Mouse (Mus musculus) hematopoietic stem cell, adult 5-6 weeks (primary cell): ENCODE data around the gene Hdac9. TPM values are rescaled to one million over a fixed set of nuclear protein-coding genes. Genes with fewer than 3 reads are reported as not detected.

Experiments
- ATAC-seq, 2 experiments: fragments of 125-278 bp in 1 of 2; replicated peaks in 1 of 2; 2 replicates each; pipeline ENCODE4 v1.8.0; 2016 to 2017; ENCODE audit warnings: inconsistent platforms in 2 of 2, mild to moderate bottlenecking in 2 of 2, moderate number of reproducible peaks in 2 of 2, low read depth in 1 of 2, moderate TSS enrichment in 1 of 2; ENCODE audit not compliant: low FRiP score in 2 of 2, poor library complexity in 2 of 2, severe bottlenecking in 2 of 2, insufficient read depth in 1 of 2, low TSS enrichment in 1 of 2
- total RNA-seq: library from RNA; stranded (forward); fragments of 172-1452, 232-1000 nt; gene quantifications from 2 replicates; pipeline ENCODE4 v1.2.3, GENCODE M21; 2017

Hdac9 gene
- total RNA-seq, 1 experiment from 2014 or later = 12.9 TPM

DNA sequence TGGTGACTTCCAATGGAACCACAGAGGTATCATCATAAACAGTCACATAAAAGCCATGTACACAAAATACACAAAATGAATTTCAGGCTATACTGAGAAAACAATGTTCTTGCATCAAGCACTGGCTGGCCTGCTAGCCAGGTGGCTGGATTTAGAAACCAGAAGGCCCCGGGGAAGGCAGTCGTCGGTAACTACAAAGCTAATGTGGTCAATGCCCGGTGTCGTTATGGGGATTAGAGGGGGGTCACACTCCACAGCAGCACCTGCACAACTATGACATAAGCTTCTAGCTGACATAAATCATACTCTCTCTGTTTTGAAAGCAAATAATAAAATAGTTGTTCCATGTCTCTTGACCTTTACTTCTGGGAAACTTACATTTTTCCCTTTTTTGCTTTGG lies 256.9 kb downstream of the Hdac9 start:
- no peak for ATAC-seq

DNA sequence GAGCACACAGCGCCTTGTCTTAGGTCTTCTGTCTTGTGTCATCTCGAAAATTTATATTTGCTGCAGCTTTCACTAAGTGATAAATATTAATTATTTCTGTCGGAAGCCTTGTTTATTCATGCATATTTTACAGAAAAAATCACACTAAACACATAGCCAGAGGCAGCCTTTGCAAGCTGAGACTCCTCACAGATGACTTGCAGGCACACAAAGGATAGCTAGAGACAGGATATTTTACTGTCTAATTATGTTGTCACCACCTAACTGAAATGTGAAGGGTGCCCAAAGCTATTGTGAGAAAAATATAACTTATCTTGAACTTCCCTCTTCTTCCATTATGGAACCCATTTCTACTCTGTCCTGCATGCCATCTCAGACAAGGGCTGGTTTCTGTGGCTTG lies 258.3 kb downstream of the Hdac9 start:
- no peak for ATAC-seq

DNA sequence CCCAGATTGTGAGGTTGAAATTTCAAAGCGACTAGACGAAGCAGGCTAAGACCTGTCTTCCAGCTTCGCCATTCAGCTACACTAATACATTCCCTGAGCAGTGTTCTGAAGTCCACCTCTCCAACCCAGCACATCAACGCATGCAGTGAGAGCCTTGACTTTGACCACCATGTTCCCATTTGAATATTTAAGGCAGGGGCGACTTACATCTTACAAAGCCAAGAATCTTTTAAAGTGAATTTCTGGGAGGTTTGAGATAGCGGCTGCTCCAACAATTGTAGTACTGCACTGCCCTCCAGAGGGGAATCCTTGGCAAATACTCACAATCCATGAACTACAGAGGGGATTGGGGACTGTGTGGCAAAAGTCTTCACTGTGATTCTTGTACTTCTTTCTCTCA lies 258.8 kb downstream of the Hdac9 start:
- 0 out of 4 replicates have a peak, but pooled peaks have one; percentile 29 to 46 for ATAC-seq

DNA sequence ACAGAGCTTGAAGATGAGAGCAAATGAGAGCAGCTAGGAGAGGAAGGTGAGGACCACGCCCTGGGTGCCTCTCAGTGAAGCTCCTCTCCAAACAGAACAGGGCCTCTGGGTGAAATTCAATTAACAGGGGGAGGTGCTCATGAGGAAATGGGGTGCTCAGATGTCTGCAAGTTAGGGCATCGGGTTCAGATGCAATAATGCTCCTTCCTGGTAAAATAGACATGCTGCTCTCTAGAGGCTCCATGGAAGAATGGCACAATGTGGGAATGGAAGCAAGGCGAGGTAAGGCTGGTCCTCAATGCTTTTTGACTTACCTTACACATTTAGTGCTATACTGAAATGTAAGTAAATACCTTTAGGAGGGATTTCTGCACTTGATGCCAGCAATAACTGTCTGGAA lies 263.3 kb downstream of the Hdac9 start:
- ATAC-seq = no peak

DNA sequence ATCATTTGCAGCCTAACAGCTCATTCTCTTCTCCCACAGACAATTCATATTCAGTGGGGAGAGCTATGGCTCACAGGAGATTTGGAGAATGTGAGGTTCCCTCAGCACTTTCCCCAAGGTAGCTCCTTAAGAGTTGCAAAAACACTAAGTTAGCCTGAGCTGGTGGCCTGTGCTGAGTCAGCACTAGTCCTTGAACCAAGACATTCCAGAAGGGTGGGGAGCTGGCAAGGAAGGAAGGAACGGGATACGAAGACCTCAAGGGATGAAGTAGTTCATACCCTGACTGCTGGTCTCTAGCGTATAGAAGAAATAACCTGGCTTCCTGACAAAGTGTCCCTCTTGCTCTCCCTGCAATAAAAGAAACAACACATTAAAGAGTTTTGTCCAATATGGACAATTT lies 268.1 kb downstream of the Hdac9 start:
- ATAC-seq = no peak

DNA sequence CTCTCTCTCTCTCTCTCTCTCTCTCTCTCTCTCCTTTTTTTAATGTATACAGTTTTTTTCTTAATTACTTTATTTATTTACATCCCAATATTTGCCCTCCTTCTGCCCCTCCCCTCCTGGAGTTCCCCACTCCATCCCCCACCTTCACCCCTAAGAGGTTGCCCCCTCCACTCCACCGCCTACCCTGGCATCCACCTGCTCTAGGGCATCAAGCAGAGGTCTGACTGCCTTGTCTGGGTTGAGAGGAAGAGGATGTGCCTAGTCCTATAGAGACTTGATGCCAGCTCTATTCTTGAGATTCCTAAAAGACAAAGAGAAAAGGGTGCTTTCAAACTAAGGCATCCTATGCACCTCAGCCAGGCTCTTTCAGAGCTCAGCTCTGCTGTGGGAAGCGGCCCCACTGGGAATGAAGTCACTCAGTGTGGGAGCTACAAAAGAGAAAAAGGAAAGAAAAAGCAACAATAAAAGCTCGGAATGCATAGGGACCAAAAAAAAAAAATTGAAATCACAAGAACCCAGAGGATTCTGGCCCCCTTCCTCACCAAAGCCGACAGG lies 275.1 kb downstream of the Hdac9 start:
- ATAC-seq = no peak

DNA sequence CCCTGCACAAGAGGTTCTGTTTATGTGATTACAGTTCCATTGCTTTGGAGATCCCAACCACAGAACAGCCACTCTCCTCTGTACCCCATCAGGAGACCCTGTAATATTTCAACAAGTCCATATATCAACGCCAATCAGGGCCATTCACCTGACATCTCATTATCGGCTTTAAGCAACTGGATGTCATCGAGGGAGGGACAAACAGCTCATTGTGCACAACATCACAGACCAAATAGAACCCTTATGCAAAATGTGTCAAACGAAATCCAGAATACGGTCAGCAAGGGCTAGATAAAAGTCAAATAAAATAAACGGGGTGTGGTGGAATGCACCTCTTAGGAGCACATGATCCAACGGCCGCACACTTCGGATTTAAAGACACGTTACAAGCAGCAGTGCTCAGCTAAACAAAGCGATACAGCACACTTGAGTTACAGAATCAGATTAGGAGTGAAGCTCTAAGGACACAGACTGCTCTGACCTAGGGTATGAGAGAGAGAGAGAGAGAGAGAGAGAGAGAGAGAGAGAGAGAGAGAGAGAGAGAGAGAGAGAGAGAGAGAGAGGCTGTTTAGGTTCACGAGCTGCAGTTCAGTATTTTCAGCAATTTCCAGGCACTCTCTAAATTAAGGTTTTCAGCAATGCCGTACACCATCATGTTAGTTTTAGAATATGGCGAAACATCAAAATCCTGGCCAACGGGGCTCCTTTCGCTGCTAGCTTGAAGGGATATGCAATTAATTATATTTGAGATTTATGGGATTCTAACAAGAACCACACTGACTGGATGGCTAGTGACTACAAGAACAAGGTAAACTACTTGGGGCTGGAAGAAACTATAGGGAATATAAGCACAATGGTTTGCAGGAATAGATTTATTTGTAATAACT lies 279.4 kb downstream of the Hdac9 start:
- no peak for ATAC-seq

DNA sequence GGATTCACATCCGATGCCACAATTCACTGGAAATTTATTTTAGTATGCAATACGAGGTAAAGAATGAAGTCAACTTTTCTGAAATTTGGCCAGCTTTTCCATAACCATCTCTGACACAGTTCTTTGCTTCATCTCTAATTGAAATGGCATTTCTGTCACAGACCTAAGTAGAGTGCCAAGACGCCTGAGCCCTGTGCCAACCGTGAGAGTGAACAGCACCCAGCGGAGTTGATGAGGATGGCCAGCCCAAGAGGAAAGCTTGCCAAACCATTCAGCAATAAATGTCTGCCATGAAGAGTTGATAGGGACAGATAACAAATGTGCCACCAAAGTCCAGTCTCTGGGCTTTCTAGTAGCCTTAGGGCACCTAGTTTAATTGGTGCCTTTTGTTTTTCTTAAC lies 297.8 kb downstream of the Hdac9 start:
- ATAC-seq = no peak

DNA sequence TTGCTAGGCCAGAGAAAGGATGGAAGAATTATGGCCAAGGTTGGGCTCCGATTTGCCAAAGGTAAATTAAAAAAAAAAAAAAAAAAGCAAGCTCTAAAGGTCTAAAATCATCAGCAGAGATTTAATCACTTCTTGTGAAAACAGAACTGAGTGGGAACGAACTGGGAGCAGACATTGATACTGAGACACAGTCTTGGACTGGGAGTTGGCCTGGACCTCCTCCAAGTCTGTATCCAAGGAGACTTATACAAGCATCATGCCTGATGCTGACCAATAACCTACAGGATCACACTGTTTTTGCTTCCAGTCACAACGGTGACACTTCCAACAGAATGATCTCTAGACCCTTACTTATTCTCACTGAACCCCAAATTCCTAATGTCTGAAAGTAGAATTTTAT lies 298.6 kb downstream of the Hdac9 start:
- ATAC-seq = no peak

DNA sequence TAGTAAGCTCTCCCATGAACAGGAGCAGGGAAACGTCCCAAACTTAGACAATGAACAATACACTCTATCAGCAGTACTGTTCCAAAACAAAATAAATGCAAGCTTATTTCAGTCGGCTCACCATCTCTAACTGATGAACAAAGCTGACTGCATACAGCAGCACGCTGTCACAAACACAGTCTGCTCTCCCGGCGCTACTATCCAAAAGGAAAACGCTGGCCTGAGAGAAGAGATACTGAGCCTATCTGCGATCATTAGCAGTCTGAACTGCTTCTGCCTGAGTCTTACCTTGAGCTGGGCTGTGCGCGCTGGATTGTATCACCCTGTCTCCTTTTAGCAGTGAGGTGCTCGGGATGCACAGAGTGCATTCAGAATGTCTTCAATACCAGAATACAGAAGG lies 299.1 kb downstream of the Hdac9 start:
- no peak for ATAC-seq

DNA sequence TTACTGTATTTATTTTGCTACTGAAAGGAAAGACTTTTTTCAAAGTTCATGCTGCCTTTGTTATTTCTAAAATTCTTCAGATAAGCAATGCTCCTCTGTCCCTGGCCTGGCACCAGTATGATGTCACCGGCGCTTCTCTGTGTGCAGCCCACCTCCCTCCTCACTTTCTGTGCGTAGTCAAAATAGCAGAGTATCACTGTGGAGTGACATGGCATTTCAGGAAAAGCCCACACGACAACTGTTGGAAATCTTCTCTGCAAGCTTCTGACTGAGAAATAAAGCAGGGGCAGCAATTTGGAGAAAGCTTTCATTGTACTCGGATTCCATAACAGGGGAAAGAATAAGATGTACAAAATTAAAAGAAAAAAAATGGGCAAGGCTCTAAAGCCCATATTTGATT lies 302.1 kb downstream of the Hdac9 start:
- no peak for ATAC-seq

DNA sequence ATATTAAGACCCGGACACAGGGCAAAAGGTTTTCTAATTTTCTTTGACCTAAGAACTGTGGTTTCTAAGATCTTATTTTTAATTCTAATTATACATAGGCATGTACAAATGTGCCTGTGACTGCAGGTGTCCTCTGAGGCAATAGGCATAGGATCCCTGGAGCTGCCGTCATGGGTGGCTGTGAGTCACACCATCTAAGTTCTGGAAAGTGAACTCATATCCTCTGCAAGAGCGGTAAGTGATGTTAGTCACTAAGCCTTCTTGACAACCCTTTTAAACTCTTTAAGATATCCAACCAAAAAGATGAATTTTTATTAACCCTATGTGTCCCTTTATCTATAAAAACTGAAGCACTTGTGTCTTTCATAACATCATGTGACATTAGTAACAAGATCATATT lies 304.4 kb downstream of the Hdac9 start:
- ATAC-seq = no peak

DNA sequence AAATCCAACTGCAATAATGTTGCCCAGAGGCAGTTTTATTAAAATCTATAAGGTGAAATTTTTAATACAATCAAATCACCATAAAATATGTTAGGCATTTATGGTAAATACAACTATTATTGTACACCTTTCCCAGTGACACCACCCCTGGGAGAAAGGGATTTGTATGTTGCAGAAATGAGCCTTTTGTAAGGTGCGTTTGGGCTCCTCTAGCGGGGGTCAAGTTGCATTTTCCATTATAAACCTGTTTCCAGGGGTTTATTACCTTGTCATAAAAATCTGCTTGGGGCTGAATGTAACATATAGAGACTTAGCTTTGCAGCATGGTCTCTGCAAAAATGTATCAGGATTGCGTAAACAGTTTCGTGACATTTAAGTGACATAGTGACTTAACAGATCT lies 312.4 kb downstream of the Hdac9 start:
- no peak for ATAC-seq

DNA sequence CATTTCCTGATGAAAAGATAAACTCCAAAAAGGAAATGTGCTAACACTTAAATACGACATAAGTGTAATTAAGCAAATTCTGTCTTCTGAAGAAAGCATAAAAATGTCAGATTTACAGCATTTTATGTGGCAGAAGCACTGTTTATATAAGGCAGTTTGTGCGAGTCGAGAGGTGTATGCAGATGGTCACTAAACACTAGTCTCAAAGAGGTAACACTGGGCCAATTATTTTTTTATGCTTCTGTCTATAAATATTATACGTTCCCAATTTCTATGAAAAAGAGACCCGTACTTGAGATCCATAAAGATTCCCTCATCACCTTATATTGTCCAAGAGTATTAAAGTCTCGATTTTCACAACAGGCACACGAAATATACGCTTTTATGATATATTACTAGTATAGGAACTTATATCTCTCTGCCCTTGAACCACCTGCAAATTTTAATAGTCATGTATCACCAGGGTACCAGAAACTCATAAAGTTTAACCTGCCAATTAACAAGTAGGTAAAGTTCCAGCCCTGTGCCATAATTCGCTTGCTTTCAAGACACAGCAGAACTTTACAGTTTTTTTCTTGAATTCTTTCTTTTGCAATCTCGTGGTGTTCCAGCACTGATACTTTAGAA lies 322.6 kb downstream of the Hdac9 start:
- ATAC-seq = no peak

DNA sequence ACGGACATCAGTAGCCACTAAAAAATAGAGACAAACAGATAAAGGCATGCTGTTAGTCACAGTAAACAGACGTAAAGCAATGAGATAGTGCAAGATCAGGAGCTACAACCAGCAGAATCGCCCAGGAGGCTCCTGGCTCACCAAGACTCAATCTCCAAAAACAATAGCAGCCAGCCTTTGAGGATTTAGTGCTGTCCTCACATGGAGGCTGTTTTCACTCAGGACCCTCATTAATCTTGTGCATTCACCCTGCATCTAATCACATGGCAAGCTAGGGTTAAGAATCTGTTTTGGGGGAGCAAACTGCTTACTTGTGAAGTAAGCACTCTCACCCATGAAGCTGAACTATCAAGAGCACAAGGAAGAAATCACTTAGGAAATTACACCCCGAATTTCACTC lies 329.7 kb downstream of the Hdac9 start:
- ATAC-seq = no peak

DNA sequence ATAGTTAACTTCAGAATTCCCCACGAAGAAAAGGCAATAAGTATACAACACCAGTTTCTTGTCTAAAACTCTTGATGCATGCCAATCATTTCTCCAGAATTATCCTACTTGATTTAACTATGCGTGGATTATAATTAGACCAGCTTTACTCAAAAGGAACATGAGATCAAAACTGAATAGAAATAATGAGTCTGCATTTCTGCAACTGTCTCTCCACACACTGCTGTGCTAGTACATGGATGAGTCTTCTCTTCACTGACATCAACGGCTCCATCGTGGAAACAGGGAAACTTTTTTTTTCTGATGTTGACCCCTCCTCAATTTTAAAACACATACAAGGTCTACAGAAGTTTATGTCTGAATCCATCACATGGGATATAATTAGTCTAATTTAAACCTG lies 334.4 kb downstream of the Hdac9 start:
- ATAC-seq = no peak

DNA sequence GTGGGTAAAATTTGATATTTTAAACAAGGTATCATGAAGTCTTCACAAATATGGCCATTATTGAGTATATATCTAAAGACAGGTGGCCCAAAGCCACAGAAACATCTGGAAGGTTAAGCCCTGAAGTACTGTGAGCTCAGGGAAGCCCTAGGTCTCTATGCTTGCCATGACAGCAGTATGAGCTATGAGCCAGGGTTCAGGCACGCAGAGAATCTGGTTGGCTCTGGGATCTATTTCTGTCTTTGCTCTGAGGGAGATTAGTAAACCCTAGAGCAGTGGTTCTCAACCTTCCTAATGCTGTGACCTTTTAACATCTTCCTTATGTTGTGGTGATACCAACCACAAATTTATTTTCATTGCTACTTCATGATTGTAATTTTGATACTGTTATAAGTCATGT lies 337.7 kb downstream of the Hdac9 start:
- ATAC-seq = no peak

DNA sequence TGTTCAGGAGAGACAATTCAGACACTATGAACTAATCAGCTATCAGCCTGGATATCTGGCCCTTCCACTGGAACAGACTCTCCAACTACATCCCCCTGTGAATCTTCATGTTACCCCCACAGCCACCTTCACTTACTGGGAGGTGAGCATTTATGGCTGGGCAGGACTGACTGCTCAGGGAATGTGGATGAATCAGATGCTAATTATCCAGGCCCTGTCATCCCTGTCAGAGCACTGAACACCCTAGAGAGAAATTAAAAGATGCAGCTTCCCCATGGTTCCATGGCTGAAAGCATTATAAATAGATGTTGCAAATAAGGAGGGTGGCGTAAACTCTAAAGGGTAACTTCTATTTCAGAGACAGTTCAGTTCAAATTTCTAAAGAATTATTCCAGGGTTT lies 345.8 kb downstream of the Hdac9 start:
- ATAC-seq = no peak

DNA sequence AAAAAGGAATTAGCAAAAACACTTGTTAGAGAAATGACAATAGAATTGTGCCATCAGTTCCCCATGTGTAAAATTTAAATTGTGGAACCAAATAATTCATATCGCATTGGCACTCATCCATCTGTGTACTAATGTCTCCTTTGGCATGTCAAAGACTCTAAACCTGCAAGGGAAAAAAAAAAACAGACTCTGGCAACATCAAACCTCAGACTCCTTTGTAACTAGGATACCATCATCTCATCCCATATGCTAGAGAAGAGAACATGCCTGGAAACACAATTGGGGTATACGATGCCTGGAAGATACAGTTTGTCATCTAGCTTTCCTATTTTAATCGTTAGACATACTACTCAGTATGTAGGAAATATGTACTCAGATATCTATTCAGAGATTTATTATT lies 347.4 kb downstream of the Hdac9 start:
- ATAC-seq = no peak
